Mouse (Mus musculus): ENCODE measurements around the gene Aamp. TPM values are rescaled to one million over a fixed set of nuclear protein-coding genes. Genes with fewer than 3 reads are reported as not detected.

Gene Aamp
- polyA plus RNA-seq, 1 experiment from 2014 or later = 173 TPM

DNA sequence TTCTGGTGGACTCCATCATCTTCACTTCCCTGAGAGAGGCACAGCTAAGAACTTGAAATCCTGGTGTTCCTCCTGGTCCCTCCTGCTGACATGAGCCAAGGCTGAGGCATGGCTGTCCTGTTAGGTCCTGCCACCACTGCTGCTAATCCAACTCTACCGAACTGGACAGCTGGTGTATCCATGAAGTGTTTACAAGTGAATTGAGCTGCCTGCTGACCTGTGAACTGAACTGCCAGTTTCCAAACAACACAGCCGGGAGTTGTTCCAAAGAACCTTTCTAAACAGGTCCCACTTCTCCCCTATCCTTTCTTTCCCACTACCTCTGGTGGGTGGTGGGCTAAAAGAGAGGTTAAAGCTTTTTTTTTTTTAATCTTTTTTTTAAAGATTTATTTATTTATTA lies 54.6 kb downstream of the Aamp start:
- Histone ChIP-seq H3K27me3 (ENCODE audit: control insufficient read depth, insufficient read depth, low read length) (no peaks in the 10 kb centered on the region), H3K27ac (ENCODE audit: low read depth, low read length) (no peak overlapping the region), H3K4me2 (no peak overlapping the region), H3K36me3 (ENCODE audit: control insufficient read depth, insufficient read depth, low read length) (no peaks in the 10 kb centered on the region), H3K4me3 (ENCODE audit: low read depth, low read length) (no peak overlapping the region), H3K9me3 (replicated peaks; ENCODE audit: control insufficient read depth, low read length) (no peaks in the 10 kb centered on the region), H3K4me1 (ENCODE audit: control insufficient read depth, insufficient read depth, low read length) (no peaks in the 10 kb centered on the region), H3K9ac (ENCODE audit: low read depth, low read length) (no peak overlapping the region)
- 60% methylated on average over 2 of the region's 2 CpGs for WGBS (ENCODE audit: insufficient replicate concordance)
- ATAC-seq (replicated peaks; ENCODE audit: insufficient number of reproducible peaks, low FRiP score, low TSS enrichment) = no peak

Other genes with a start within 250 kb of the Aamp start
- gene Tns1, start 160.3 kb downstream of the Aamp start, polyA plus RNA-seq (2014; fragmentation: Nextera tagmentation; extraction: Ambion mirVana) = 71.9 and 75.6 TPM in 2 replicates
- 0.21 and 0.39 TPM in 2 replicates for gene Rufy4, start 159.2 kb downstream of the Aamp start, polyA plus RNA-seq (2014; fragmentation: Nextera tagmentation; extraction: Ambion mirVana)
- gene Cxcr2, start 130.7 kb downstream of the Aamp start, polyA plus RNA-seq (2014; fragmentation: Nextera tagmentation; extraction: Ambion mirVana) = 0.07 TPM in 1 of 2 replicates, not detected in the other
- gene Cxcr1, start 90.1 kb downstream of the Aamp start, polyA plus RNA-seq (2014; fragmentation: Nextera tagmentation; extraction: Ambion mirVana) = not detected in 2 replicates
- 387 and 411 TPM in 2 replicates for gene Arpc2, start 48.7 kb downstream of the Aamp start, polyA plus RNA-seq (2014; fragmentation: Nextera tagmentation; extraction: Ambion mirVana)
- 0.83 and 1.0 TPM in 2 replicates for gene Gpbar1, start 6.2 kb downstream of the Aamp start, polyA plus RNA-seq (2014; fragmentation: Nextera tagmentation; extraction: Ambion mirVana)
- gene Pnkd, start 192 bp upstream of the Aamp start, polyA plus RNA-seq (2014; fragmentation: Nextera tagmentation; extraction: Ambion mirVana) = 225 and 231 TPM in 2 replicates
- 29.2 and 37.1 TPM in 2 replicates for gene Tmbim1, start 20.9 kb upstream of the Aamp start, polyA plus RNA-seq (2014; fragmentation: Nextera tagmentation; extraction: Ambion mirVana)
- gene Catip, start 77.4 kb upstream of the Aamp start, polyA plus RNA-seq (2014; fragmentation: Nextera tagmentation; extraction: Ambion mirVana) = 0.17 and 0.59 TPM in 2 replicates
- 1.1 TPM in 2 replicates for gene Slc11a1, start 90.5 kb upstream of the Aamp start, polyA plus RNA-seq (2014; fragmentation: Nextera tagmentation; extraction: Ambion mirVana)
- gene Ctdsp1, start 106.8 kb upstream of the Aamp start, polyA plus RNA-seq (2014; fragmentation: Nextera tagmentation; extraction: Ambion mirVana) = 59.6 and 63.8 TPM in 2 replicates
- 0.23 and 0.45 TPM in 2 replicates for gene Vil1, start 124.6 kb upstream of the Aamp start, polyA plus RNA-seq (2014; fragmentation: Nextera tagmentation; extraction: Ambion mirVana)
- 41.4 and 48.7 TPM in 2 replicates for gene Cnot9, start 221.3 kb upstream of the Aamp start, polyA plus RNA-seq (2014; fragmentation: Nextera tagmentation; extraction: Ambion mirVana)